ENCODE assay signal across 8 mouse cellular contexts in genomic region chr8:11405722-11406481, GRCm38 (mm10).
A peak's percentile ranks its signal among the peaks of the same experiment; 100 is the strongest.
DNase-seq lines count a peak whose midpoint lies in the region; ATAC-seq and TF ChIP-seq lines count a peak whose summit lies in the region.

No protein-coding gene starts in this region.

- ATAC-seq in forebrain, embryonic 14.5 days, result peak; percentile 87
- no peak for ATAC-seq in inflammation-experienced regulatory T-cells, adult 6 months

- H3K9me3 ChIP-seq in forebrain, embryonic 14.5 days (replicated peaks; ENCODE audit: control insufficient read depth, low read length), result no peaks in the 10 kb centered on the region

- peak; percentile 67 to 82 for DNase-seq in urinary bladder, postnatal 4 days (ENCODE audit: low spot score in 2 of 2)
- no peak for DNase-seq in urinary bladder, postnatal 10 days (ENCODE audit: low spot score)
- peak; percentile 72 for DNase-seq in forebrain, embryonic 14.5 days (ENCODE audit: low spot score)
- DNase-seq in heart, postnatal 10 days, result peak; percentile 86
- DNase-seq in layer of hippocampus, adult 2 months (ENCODE audit: low spot score in 2 of 2), result peak; percentile 55 to 61
- peak; percentile 89 for DNase-seq in lung, postnatal 36 days
- DNase-seq in testis, postnatal 14 days (ENCODE audit: low spot score), result peak; percentile 69

- H3K4me3 ChIP-seq in forebrain, embryonic 14.5 days (ENCODE audit: low read depth, low read length), result no peak overlapping the region
- H3K4me3 ChIP-seq in layer of hippocampus, adult 2 months, result no peak overlapping the region

- H3K4me2 ChIP-seq in forebrain, embryonic 14.5 days (ENCODE audit: low read length), result no peak overlapping the region

- 66% methylated on average over 13 of the region's 13 CpGs for WGBS in forebrain, embryonic 14.5 days

- TF ChIP-seq CTCF in layer of hippocampus, adult 2 months (conservative IDR thresholded peaks at IDR 0.05), result peak; percentile 74

- intact Hi-C loops in heart, postnatal 10 days (cut with DNase I), result no loop called here

- no peaks in the 10 kb centered on the region for H3K4me1 ChIP-seq in forebrain, embryonic 14.5 days (ENCODE audit: control insufficient read depth, insufficient read depth, low read length)

- no peak overlapping the region for H3K9ac ChIP-seq in forebrain, embryonic 14.5 days (ENCODE audit: low read length)

- H3K27ac ChIP-seq in forebrain, embryonic 14.5 days (ENCODE audit: low read depth, low read length), result peak overlapping the region; percentile 31; the same call in 1 of the 2 replicates
- H3K27ac ChIP-seq in layer of hippocampus, adult 2 months, result peak overlapping the region; percentile 78

- H3K36me3 ChIP-seq in forebrain, embryonic 14.5 days (ENCODE audit: control insufficient read depth, insufficient read depth, low read length), result no peaks in the 10 kb centered on the region

- H3K27me3 ChIP-seq in forebrain, embryonic 14.5 days (replicated peaks; ENCODE audit: control insufficient read depth, insufficient read depth, low read length), result no peaks in the 10 kb centered on the region
